Mouse (Mus musculus) spleen, adult 12 weeks (tissue): ENCODE measurements around the gene Hjurp.

ENCODE experiments used
- DNase-seq: peaks from one replicate; pipeline ENCODE4 v3.0.0; 2022; ENCODE audit warnings: low spot score

The Hjurp gene

GRCm38 (mm10) chr1:88277098-88277817, at the start of gene Hjurp, which contains the start of gene Trpm8:
Gene Hjurp, minus strand, starts transcription at chr1:88277633.
Gene Trpm8, plus strand, starts transcription at chr1:88277661.
- DNase-seq, result peak; percentile 99

DNA sequence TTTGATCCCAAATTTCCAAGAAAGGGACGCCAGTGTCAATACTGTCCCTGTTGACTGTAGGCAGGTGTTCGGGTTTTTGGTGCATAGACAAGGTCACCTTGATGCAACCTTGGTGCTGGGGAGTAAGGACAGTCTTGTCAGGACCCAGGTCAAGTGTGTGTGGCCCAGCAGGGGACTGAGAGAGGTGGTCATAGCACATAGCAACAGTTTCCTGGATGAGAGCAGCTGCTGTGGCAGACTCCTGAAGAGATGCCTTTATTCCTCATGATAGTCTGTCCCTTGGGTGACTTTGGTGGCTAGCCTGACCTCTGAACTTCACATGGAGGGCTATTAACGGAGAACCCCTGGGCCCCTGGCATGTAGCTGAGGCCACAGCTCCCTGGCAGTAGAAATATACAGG, 45.7 kb upstream of the Hjurp start:
- no peak for DNase-seq

DNA sequence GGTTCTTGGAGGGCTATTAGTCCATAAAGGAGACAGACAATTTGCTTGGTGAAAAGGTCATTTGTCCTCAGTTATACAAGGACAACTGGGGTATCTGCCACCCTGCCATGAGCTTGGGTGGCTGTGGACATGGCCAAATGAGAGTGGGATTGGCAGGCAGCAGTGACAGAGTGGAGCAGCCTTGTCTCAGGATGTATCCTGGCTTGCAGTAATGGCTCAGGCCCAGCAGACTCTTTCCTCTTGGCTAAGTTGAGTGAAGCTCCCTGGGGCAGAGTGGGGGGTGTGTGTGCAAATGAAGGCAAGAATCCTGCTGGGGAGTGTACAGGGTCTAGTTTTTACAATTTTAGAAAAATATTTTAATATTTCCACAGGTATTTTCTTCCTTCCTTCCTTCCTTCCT, 44.7 kb upstream of the Hjurp start:
- DNase-seq, result no peak

GRCm38 (mm10) chr1:88320821-88321395, 43.5 kb upstream of the Hjurp start:
- no peak for DNase-seq

GRCm38 (mm10) chr1:88318531-88319060, 41.2 kb upstream of the Hjurp start:
- DNase-seq, result peak; percentile 17

DNA sequence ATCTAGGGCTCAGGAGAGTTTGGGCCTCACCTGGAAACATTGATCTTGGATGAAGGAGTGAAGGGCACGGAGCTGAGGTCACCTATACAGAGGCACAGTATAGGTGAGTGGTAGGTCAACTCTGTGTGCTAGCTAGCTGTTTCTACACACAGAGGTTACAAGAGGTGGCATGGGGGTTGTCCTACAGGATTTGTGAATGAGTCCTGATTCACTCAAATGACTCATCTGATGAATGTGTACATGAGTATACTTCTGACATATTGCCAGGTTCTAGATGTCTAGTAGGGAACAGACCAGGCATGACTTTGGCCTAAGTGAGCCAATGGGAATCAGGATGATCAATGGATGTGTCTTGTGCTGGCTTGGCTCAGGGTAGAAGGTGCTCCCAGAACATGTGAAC, 39.8 kb upstream of the Hjurp start:
- DNase-seq, result no peak

DNA sequence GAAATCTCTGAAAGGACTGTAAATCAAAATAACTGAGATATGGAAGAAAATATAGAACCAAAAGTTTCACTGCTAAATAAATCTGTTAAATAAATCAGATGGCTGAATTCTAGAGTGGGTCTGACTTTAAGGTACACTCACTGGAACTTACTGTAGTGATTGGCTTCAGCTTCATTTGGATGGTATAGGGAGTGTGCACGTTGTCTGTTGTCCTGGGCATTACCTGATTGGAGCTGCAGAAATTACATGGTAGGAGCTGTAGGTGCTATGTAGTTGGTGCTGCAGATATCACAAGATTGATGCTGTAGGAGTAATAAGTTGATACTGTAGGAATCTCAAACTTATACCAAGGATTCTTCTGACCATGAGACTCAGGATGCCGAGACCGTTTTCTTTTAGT, 32.9 kb upstream of the Hjurp start:
- DNase-seq, result no peak

GRCm38 (mm10) chr1:88309905-88310304, 32.5 kb upstream of the Hjurp start:
- no peak for DNase-seq

- DNase-seq, result no peak
Measured at GRCm38 (mm10) chr1:88309020-88309419, 31.6 kb upstream of the Hjurp start.

DNA sequence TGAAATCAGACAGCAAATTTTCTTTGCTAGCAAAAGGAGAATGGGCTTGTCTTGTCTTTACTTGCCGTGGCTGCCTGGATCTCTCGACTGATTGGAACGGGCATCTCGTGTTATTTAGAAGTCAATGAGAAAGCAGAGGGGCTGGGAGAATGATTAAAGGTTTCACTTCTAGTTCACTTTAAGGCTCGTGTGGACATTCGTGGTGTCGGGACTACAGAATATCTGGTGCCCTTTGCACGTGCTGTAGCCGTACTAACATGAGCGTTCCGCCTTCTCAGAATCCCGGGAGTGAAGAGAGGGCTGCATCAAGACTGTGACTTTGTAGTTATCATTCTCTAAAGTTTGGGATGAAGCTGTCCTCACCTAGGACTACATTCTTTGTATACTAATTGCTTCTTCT, 29.7 kb upstream of the Hjurp start:
- DNase-seq, result no peak

- no peak for DNase-seq
Measured at GRCm38 (mm10) chr1:88306543-88306942, 29.1 kb upstream of the Hjurp start.

DNA sequence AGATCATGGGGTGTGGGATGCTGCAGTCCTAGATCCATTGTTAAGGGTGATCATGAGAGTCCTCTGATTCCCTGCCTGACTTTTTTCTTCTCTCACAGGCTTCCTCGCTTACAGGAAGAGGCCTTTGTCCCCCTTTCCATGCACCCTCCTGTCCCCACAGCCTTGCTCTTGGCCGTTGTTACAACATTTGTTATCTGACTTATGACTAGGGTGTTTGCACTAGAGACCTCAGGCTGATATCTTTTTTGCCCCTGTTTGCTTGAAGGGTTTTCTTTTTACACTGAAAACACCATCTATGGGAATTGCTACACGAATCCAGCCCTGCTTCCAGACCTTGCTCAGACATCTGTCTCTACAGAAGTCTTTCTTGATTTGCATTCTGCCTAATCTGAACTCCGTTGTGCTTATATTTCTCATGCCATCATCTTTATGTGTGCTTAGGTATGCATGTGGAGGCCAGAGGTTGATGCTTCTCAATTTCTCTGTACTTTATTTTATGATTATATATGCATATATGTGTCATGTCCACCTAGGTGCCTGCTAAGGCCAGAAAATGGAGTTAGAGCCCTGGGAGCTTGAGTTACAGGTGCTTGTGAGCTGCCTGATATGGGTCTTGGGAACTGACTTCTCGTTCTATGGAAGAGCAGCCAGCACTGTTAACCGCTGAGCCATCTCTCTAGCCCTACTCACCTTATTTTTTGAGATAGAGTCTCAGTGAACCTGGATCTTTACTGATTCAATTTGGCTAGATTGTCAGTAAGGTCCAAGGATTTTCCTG, 27.8 kb upstream of the Hjurp start:
- no peak for DNase-seq

GRCm38 (mm10) chr1:88304261-88304985, 27.0 kb upstream of the Hjurp start:
- DNase-seq, result no peak

DNA sequence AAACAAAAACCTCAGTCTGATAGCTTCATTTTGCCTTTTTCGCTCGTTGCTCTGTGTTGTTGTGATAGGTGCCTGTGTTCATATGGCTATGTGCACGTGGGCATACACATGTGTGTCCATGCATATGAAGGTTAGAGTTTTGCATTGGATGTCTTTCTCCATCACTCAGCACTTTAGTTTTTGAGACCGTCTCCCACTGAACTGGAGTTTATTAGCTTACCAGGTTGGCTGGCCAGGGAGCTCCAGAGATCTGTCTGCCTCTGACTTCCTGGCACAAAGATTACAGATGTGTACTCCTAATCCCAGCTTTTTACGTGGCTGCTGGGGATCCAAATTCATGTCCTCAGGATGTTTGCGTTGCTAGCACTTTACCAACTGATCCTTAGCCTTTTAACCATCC, 26.3 kb upstream of the Hjurp start:
- DNase-seq, result no peak

GRCm38 (mm10) chr1:88302057-88302740, 24.8 kb upstream of the Hjurp start:
- no peak for DNase-seq

DNA sequence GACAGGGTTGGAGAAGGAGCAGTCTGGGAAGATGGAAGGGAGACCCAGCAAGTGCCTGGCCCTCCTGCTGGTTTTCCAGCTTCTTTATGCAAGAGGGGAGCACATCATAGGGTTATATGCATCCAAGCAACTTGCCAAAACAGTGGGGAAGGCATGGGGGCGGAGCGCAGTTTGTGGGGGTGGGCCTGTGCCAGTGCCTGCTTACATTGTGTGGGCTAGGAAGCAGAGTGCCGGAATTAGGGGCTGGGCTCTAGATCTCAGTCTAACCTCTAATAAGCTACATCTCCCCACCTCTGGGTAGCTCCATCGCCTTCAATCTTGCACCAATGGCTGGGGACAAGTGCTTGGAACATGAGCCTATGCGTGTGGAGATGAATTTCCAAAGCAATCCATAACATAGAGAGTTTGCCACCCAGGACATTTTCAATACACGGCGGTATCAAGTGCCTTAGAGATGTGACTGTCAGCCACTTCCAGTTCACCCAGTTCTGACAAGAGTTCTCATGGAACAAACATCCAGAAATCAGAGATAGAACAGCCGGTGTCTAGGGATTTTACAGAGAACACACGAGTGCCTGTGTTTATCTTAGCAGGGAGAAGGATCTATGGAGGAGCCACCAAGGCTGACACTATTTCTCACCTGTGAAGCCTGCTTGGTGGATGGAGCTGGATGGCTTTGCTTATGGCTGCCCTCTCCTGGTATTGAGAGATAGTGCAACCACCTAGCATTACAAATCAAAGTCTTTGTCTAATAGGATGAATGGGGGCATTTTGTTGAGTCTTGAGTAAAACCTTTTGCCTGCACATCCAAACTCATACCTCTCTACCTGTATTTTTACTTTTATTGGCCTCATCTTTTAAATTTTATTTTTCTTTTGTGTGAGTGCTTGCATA, 23.9 kb upstream of the Hjurp start:
- no peak for DNase-seq

GRCm38 (mm10) chr1:88300301-88301050, 23.0 kb upstream of the Hjurp start:
- DNase-seq, result no peak

- no peak for DNase-seq
Measured at GRCm38 (mm10) chr1:88299529-88299945, 22.1 kb upstream of the Hjurp start.

DNA sequence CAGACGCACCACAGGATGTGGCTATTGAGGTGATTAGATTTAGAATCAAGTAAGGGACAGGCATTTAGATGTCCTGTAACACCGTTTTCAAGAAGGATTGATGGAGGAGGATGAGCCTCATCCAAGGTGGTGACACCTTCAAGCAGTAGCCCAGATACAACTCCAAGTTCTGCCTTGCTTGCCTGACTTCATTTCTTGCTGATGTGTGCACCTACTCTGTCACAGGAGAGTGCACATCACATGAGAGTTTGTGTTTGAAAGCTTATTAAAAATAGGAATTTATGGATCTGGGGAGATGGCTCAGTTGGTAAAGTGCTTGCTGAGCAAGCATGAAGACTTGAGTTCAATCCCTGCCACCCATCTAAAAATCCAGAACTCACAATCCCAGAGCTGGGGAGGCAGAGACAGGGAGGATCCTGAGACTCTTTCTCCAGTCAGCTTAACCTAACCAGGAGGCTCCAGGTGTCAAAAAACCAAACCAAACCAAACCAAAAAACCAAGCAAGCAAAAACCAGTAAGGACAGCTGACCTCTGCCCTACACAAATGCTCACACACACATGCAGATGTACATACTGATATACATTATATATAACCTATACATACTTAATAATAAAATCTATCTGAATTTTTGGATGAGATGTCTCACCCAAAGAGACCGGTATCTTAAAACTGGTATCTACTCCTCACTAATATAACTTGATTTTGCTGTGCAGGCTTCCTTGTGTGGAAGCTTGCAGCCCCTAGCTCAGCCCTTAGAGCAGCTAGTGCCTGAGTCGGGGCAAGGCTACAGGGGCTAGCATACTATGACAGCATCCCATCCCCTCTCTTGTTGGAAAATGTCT, 21.5 kb upstream of the Hjurp start:
- no peak for DNase-seq
